ENCODE assay signal across 9 mouse cellular contexts in genomic region chr8:69715366-69715765, GRCm38 (mm10). TPM values are rescaled to one million over a fixed set of nuclear protein-coding genes. Genes with fewer than 3 reads are reported as not detected.
DNase-seq lines count a peak whose midpoint lies in the region; ATAC-seq and TF ChIP-seq lines count a peak whose summit lies in the region.
"Had no signal": no experiment of that assay in that cellular context is flagged by ENCODE, and none has a peak within 500 bp of the region (broad histone marks: within the 10 kb centered on the region; RNA-seq: fewer than 3 reads in every experiment).

No protein-coding gene starts in this region.

- H3K4me1 ChIP-seq in heart, embryonic 14.5 days (ENCODE audit: control insufficient read depth in 2 of 2, insufficient read depth in 2 of 2, low read length in 2 of 2) = peaks cover 7 to 14% of the 10 kb centered on the region in 2 experiments
- peaks cover 6% of the 10 kb centered on the region for H3K4me1 ChIP-seq in cortical plate, adult 2 months (ENCODE audit: control insufficient read depth, insufficient read depth, low read length)
- H3K4me1 ChIP-seq in hindbrain, embryonic 14.5 days (replicated peaks; ENCODE audit: control insufficient read depth, insufficient read depth, low read length) = peaks cover 14% of the 10 kb centered on the region
- H3K4me1 ChIP-seq in midbrain, embryonic 13.5 days (replicated peaks) = peaks cover 33% of the 10 kb centered on the region

- peak overlapping the region; percentile 69 for H3K4me2 ChIP-seq in heart, embryonic 14.5 days (ENCODE audit: low read length)
- H3K4me2 ChIP-seq in hindbrain, embryonic 14.5 days (replicated peaks) = peak overlapping the region; percentile 57
- H3K4me2 ChIP-seq in midbrain, embryonic 13.5 days (replicated peaks) = peak overlapping the region; percentile 44

- DNase-seq in heart, adult 9 months (ENCODE audit: low spot score in 2 of 2) = no peak
- no peak for DNase-seq in hindbrain, embryonic 14.5 days (ENCODE audit: low spot score)
- no peak for DNase-seq in retina, postnatal 1 day
- DNase-seq in right cerebral cortex, adult 2 months (ENCODE audit: low spot score in 2 of 2) = no peak
- DNase-seq in frontal cortex, postnatal 25 days (ENCODE audit: low spot score in 2 of 2) = no peak
- DNase-seq: gastrocnemius, postnatal 10 days had no signal

- no peak overlapping the region for H3K27ac ChIP-seq in heart, embryonic 14.5 days (replicated peaks in 1 of 2; ENCODE audit: control insufficient read depth in 1 of 2, insufficient read depth in 1 of 2, low read depth in 2 of 2, low read length in 2 of 2)
- H3K27ac ChIP-seq in cortical plate, adult 2 months (ENCODE audit: insufficient read depth, low read length) = no peak overlapping the region
- H3K27ac ChIP-seq in hindbrain, embryonic 14.5 days = no peak overlapping the region
- no peak overlapping the region for H3K27ac ChIP-seq in midbrain, embryonic 13.5 days

- H3K9ac ChIP-seq in heart, embryonic 14.5 days (ENCODE audit: low read length) = peak overlapping the region; percentile 99
- peak overlapping the region; percentile 97; the same call in 1 of the 2 replicates for H3K9ac ChIP-seq in hindbrain, embryonic 14.5 days
- H3K9ac ChIP-seq in midbrain, embryonic 13.5 days (replicated peaks) = peak overlapping the region; percentile 30

- peaks cover 28% of the 10 kb centered on the region for H3K36me3 ChIP-seq in heart, embryonic 14.5 days (ENCODE audit: control insufficient read depth, insufficient read depth, low read length)
- H3K36me3 ChIP-seq in hindbrain, embryonic 14.5 days (replicated peaks; ENCODE audit: control insufficient read depth, insufficient read depth) = peaks cover 15% of the 10 kb centered on the region
- peaks cover 13% of the 10 kb centered on the region for H3K36me3 ChIP-seq in midbrain, embryonic 13.5 days

- no peaks in the 10 kb centered on the region for H3K27me3 ChIP-seq in heart, embryonic 14.5 days (ENCODE audit: control insufficient read depth, insufficient read depth, low read length)
- H3K27me3 ChIP-seq in hindbrain, embryonic 14.5 days (ENCODE audit: control insufficient read depth, insufficient read depth, low read length) = no peaks in the 10 kb centered on the region
- no peaks in the 10 kb centered on the region for H3K27me3 ChIP-seq in midbrain, embryonic 13.5 days

- 74% methylated on average over 6 of the region's 6 CpGs for WGBS in heart, embryonic 14.5 days
- WGBS in hindbrain, embryonic 14.5 days = 84% methylated on average over 6 of the region's 6 CpGs
- 81% methylated on average over 6 of the region's 6 CpGs for WGBS in midbrain, embryonic 13.5 days

- H3K9me3 ChIP-seq in heart, embryonic 14.5 days (ENCODE audit: control insufficient read depth, low read length) = no peaks in the 10 kb centered on the region
- H3K9me3 ChIP-seq in hindbrain, embryonic 14.5 days (ENCODE audit: control insufficient read depth, low read length) = no peaks in the 10 kb centered on the region
- H3K9me3 ChIP-seq in midbrain, embryonic 13.5 days = no peaks in the 10 kb centered on the region

- peak overlapping the region in 1 of 2 experiments; percentile 95; a peak in 2 of 4 replicates for H3K4me3 ChIP-seq in heart, embryonic 14.5 days (ENCODE audit: control insufficient read depth in 1 of 2, insufficient read depth in 1 of 2, low read depth in 1 of 2, low read length in 2 of 2)
- peak overlapping the region; percentile 43 for H3K4me3 ChIP-seq in cortical plate, adult 2 months (ENCODE audit: insufficient read depth, low read length)
- peak overlapping the region; percentile 92; the same call in 1 of the 2 replicates for H3K4me3 ChIP-seq in hindbrain, embryonic 14.5 days (replicated peaks; ENCODE audit: low read length)
- peak overlapping the region; percentile 88 for H3K4me3 ChIP-seq in midbrain, embryonic 13.5 days (replicated peaks)

- no peak for TF ChIP-seq POLR2A in cortical plate, adult 2 months (IDR thresholded peaks at IDR 0.05; ENCODE audit: extremely low read depth, insufficient read depth, low read length)

- no peak for TF ChIP-seq CTCF in cortical plate, adult 2 months (IDR thresholded peaks at IDR 0.05; ENCODE audit: extremely low read depth, insufficient read depth, low read length)

- no peak for ATAC-seq in heart, embryonic 14.5 days (ENCODE audit: insufficient number of reproducible peaks, insufficient read depth, low FRiP score, low read depth)
- no peak for ATAC-seq in hindbrain, embryonic 14.5 days (ENCODE audit: low FRiP score)
- ATAC-seq in midbrain, embryonic 13.5 days = no peak

RNA-seq across cellular contexts. Expression of gene Zfp869, which starts 4.8 kb away (rescaled TPM):
- polyA plus RNA-seq in heart, embryonic 14.5 days (2014; fragmentation: Nextera tagmentation; extraction: Ambion mirVana) = 19.9 and 20.8 TPM in 2 replicates
- 18.4 and 20.5 TPM in 2 replicates for polyA plus RNA-seq in cortical plate, adult 2 months (2012; rRNA removed)
- 24.8 and 29.8 TPM in 2 replicates for polyA plus RNA-seq in hindbrain, embryonic 14.5 days (2014; fragmentation: Nextera tagmentation; extraction: Ambion mirVana)
- 28.4 and 28.8 TPM in 2 replicates for polyA plus RNA-seq in midbrain, embryonic 13.5 days (2015; fragmentation: Nextera tagmentation; extraction: Ambion mirVana)

RNA-seq across cellular contexts. Expression of gene Zfp963, which starts 34.4 kb away (rescaled TPM):
- 3.7 and 4.2 TPM in 2 replicates for polyA plus RNA-seq in heart, embryonic 14.5 days (2014; fragmentation: Nextera tagmentation; extraction: Ambion mirVana)
- polyA plus RNA-seq in cortical plate, adult 2 months (2012; rRNA removed) = 6.2 and 6.4 TPM in 2 replicates
- 7.4 and 8.4 TPM in 2 replicates for polyA plus RNA-seq in hindbrain, embryonic 14.5 days (2014; fragmentation: Nextera tagmentation; extraction: Ambion mirVana)
- polyA plus RNA-seq in midbrain, embryonic 13.5 days (2015; fragmentation: Nextera tagmentation; extraction: Ambion mirVana) = 9.2 and 10.2 TPM in 2 replicates

RNA-seq across cellular contexts. Expression of gene Gm20422, which starts 59.3 kb away (rescaled TPM):
- polyA plus RNA-seq in heart, embryonic 14.5 days (2014; fragmentation: Nextera tagmentation; extraction: Ambion mirVana) = 0.98 TPM in 1 of 2 replicates, not detected in the other
- polyA plus RNA-seq in cortical plate, adult 2 months (2012; rRNA removed) = 0.15 and 1.3 TPM in 2 replicates
- 1.0 and 1.7 TPM in 2 replicates for polyA plus RNA-seq in hindbrain, embryonic 14.5 days (2014; fragmentation: Nextera tagmentation; extraction: Ambion mirVana)
- 0.24 and 1.1 TPM in 2 replicates for polyA plus RNA-seq in midbrain, embryonic 13.5 days (2015; fragmentation: Nextera tagmentation; extraction: Ambion mirVana)

Comparison
In these comparisons a context has a peak if more than half of its experiments do, and no peak if none do; other contexts are left out.
1. H3K9ac ChIP-seq: peak in every context shown above with its lines; median percentile 99 in heart, embryonic 14.5 days; 97 in hindbrain, embryonic 14.5 days; 30 in midbrain, embryonic 13.5 days.